Mouse (Mus musculus): ENCODE measurements around the gene Grik3. TPM values are rescaled to one million over a fixed set of nuclear protein-coding genes. Genes with fewer than 3 reads are reported as not detected.

Gene Grik3
- polyA plus RNA-seq, 1 experiment, result 10.3 TPM

DNA sequence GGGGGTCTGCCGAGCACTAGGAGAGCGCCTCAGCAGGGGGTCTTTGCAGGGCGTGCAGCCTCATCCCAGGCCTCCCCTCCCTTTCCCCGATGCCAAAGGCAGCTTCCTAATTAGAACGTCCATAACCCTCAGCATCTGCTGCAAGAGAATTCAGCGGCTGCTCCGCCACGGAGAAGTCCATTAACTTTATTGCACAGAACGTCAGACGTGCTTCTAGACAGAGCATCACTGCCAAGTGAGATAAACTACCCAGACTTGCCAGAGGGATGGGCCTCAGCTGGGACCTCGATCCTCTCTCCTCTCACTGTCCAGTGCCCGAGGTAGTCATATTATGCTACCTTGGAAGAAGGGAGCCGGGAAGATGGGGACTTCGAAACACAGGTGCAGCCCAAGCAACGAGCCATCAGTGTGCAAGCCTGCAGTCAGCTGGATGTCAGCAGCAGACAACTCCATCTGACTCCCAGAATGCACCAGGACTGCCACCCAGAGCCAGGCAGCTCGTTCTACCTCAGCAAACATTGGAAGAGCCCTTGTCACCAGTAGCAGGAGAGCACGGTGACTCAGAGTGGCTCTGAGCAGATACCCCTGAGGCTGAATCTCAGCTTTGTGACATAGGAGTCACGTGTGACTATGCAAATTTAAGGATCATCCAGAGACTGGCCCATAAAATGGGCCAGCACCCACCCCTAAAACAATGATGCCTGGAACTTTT is 228.1 kb downstream of the Grik3 start:
- no peak overlapping the region for H3K4me3 ChIP-seq (ENCODE audit: low read depth, low read length)
- H3K36me3 ChIP-seq (ENCODE audit: control insufficient read depth, insufficient read depth, low read length, poor library complexity, severe bottlenecking), result no peaks in the 10 kb centered on the region
- H3K4me1 ChIP-seq (ENCODE audit: control insufficient read depth, insufficient read depth, low read length), result peaks cover 7% of the 10 kb centered on the region
- no peak overlapping the region for H3K9ac ChIP-seq (ENCODE audit: low read depth, poor library complexity, severe bottlenecking)
- no peaks in the 10 kb centered on the region for H3K27me3 ChIP-seq (ENCODE audit: control insufficient read depth, insufficient read depth, low read length, poor library complexity, severe bottlenecking)
- H3K9me3 ChIP-seq (replicated peaks; ENCODE audit: control insufficient read depth, insufficient read depth, low read length, poor library complexity, severe bottlenecking), result no peaks in the 10 kb centered on the region
- no peak overlapping the region for H3K27ac ChIP-seq (ENCODE audit: insufficient read depth, low read length)
- TF ChIP-seq POLR2A (IDR thresholded peaks at IDR 0.05; ENCODE audit: insufficient read depth, low read length), result no peak
- TF ChIP-seq CTCF (IDR thresholded peaks at IDR 0.05; ENCODE audit: low read depth, low read length), result no peak
- no peak for TF ChIP-seq EP300 (IDR thresholded peaks at IDR 0.05; ENCODE audit: insufficient read depth, low read depth, low read length)

DNA sequence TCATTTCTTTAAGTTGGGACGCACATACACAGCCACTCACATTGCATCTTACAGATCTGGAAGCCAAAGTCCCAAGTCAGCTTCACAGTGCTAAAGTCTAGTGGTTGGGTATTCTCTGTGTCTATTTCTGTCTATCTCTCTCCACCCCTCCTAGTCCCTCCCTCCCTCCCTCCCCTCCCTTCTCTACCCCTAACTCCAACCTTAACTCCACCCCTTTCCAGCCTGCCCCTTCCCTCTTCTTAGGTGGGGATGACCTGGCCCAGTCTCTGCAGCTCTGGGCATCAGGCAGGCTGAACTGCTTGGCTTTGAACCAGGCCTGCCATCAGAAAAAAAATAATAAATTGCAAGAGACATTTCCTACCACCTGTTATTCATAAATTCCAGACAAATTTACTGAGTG is 235.7 kb downstream of the Grik3 start:
- Histone ChIP-seq H3K9ac (ENCODE audit: low read depth, poor library complexity, severe bottlenecking) (no peak overlapping the region), H3K4me1 (ENCODE audit: control insufficient read depth, insufficient read depth, low read length) (peaks cover 10% of the 10 kb centered on the region)
- no peak for TF ChIP-seq EP300 (IDR thresholded peaks at IDR 0.05; ENCODE audit: insufficient read depth, low read depth, low read length)
- no peak for TF ChIP-seq POLR2A (IDR thresholded peaks at IDR 0.05; ENCODE audit: insufficient read depth, low read length)
- TF ChIP-seq CTCF (IDR thresholded peaks at IDR 0.05; ENCODE audit: low read depth, low read length), result no peak

DNA sequence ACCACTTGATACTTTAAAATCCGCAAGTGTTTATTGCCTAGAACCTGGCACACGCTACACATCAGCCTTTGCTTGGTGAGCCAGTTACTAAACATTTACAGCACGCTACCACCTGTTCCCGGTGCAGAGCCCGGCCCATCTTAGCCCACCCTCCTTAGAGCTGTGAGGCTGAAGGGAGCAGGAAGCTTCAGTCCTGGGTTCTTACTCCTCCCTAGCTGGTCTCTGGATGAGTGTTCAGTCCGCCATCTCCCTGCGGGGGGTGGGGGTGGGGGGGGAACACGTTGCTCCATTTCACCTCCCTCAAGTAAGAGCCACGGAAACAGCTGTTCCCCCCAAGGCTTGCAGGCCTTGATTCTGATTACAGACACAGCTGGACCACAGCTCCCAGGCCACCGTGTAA is 236.5 kb downstream of the Grik3 start:
- H3K9ac ChIP-seq (ENCODE audit: low read depth, poor library complexity, severe bottlenecking), result no peak overlapping the region
- H3K27ac ChIP-seq (ENCODE audit: insufficient read depth, low read length), result no peak overlapping the region
- no peaks in the 10 kb centered on the region for H3K9me3 ChIP-seq (replicated peaks; ENCODE audit: control insufficient read depth, insufficient read depth, low read length, poor library complexity, severe bottlenecking)
- H3K27me3 ChIP-seq (ENCODE audit: control insufficient read depth, insufficient read depth, low read length, poor library complexity, severe bottlenecking), result no peaks in the 10 kb centered on the region
- no peaks in the 10 kb centered on the region for H3K36me3 ChIP-seq (ENCODE audit: control insufficient read depth, insufficient read depth, low read length, poor library complexity, severe bottlenecking)
- no peak for TF ChIP-seq POLR2A (IDR thresholded peaks at IDR 0.05; ENCODE audit: insufficient read depth, low read length)
- no peak for TF ChIP-seq CTCF (IDR thresholded peaks at IDR 0.05; ENCODE audit: low read depth, low read length)
- no peak for TF ChIP-seq EP300 (IDR thresholded peaks at IDR 0.05; ENCODE audit: insufficient read depth, low read depth, low read length)
- no peak overlapping the region for H3K4me3 ChIP-seq (ENCODE audit: low read depth, low read length)
- peaks cover 10% of the 10 kb centered on the region for H3K4me1 ChIP-seq (ENCODE audit: control insufficient read depth, insufficient read depth, low read length)

More for the DNA sequence above, 235.7 kb downstream of the Grik3 start:
- Histone ChIP-seq H3K4me3 (ENCODE audit: low read depth, low read length) (no peak overlapping the region), H3K27ac (ENCODE audit: insufficient read depth, low read length) (no peak overlapping the region), H3K27me3 (ENCODE audit: control insufficient read depth, insufficient read depth, low read length, poor library complexity, severe bottlenecking) (no peaks in the 10 kb centered on the region), H3K36me3 (ENCODE audit: control insufficient read depth, insufficient read depth, low read length, poor library complexity, severe bottlenecking) (no peaks in the 10 kb centered on the region), H3K9me3 (replicated peaks; ENCODE audit: control insufficient read depth, insufficient read depth, low read length, poor library complexity, severe bottlenecking) (no peaks in the 10 kb centered on the region)

DNA sequence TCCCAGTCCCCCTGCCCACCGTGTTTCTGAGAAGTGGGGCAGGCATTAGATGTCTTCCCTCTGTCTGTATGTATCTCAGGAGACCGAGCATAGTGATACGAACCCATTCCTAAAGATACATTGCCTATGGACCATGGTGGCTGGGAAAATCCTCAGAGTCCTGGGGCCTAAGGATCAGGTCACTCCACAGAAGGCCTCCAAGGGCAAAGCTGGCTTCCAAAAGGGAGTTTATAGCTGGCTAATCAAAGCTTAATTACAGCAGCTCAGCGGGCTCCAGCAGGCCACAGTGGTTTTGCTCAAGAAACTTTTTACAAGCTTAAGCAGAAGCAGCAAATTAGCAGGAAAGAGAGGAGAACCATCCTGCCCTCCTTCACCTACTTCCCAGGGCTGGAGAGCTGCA is 237.1 kb downstream of the Grik3 start:
- no peaks in the 10 kb centered on the region for H3K27me3 ChIP-seq (ENCODE audit: control insufficient read depth, insufficient read depth, low read length, poor library complexity, severe bottlenecking)
- no peak overlapping the region for H3K27ac ChIP-seq (ENCODE audit: insufficient read depth, low read length)
- no peaks in the 10 kb centered on the region for H3K36me3 ChIP-seq (ENCODE audit: control insufficient read depth, insufficient read depth, low read length, poor library complexity, severe bottlenecking)
- no peaks in the 10 kb centered on the region for H3K9me3 ChIP-seq (replicated peaks; ENCODE audit: control insufficient read depth, insufficient read depth, low read length, poor library complexity, severe bottlenecking)
- TF ChIP-seq CTCF (IDR thresholded peaks at IDR 0.05; ENCODE audit: low read depth, low read length), result no peak
- no peak for TF ChIP-seq POLR2A (IDR thresholded peaks at IDR 0.05; ENCODE audit: insufficient read depth, low read length)
- TF ChIP-seq EP300 (IDR thresholded peaks at IDR 0.05; ENCODE audit: insufficient read depth, low read depth, low read length), result no peak
- H3K4me1 ChIP-seq (ENCODE audit: control insufficient read depth, insufficient read depth, low read length), result peaks cover 10% of the 10 kb centered on the region
- peak overlapping the region; percentile 21 for H3K4me3 ChIP-seq (ENCODE audit: low read depth, low read length)
- no peak overlapping the region for H3K9ac ChIP-seq (ENCODE audit: low read depth, poor library complexity, severe bottlenecking)

DNA sequence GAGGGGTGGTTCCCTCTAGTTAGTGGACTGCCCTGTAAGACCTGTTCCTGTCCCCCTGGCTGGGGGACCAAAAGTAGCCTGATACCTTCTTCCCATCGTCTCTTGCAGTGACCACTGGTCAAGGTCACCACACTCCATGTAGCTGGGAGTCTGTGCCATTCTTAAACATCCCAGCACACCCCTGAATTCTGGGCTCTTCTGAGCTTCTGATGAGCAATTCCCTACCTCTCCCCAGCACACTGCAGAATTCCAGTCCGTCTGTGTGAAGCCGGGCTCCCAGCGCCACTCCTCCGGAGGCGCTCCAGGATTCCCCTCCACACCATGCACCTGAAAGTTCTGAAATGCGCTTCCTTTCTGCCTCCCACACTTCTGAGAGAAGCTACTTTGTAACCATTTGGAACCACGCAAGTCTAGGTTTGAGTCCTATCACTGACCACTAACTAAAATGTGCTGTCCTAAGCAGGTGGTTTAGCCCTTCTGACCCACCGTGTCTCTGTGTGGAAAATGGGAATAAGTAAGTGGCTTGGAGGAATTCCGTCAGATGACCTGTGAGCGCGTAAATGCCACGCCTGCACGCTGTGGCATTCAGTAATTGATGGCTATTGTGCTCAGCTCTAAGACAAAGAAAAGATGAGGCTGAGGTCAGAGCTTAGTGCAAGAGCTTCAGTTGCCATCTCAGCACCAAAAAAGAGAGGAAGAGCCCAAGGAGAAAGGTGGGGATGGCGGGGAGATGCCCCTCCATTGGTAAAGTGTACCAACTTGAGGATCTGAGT is 237.8 kb downstream of the Grik3 start:
- TF ChIP-seq CTCF (IDR thresholded peaks at IDR 0.05; ENCODE audit: low read depth, low read length) (no peak), EP300 (IDR thresholded peaks at IDR 0.05; ENCODE audit: insufficient read depth, low read depth, low read length) (peak; percentile 63; the same call in 1 of the 2 replicates), POLR2A (IDR thresholded peaks at IDR 0.05; ENCODE audit: insufficient read depth, low read length) (no peak)
- Histone ChIP-seq H3K4me3 (ENCODE audit: low read depth, low read length) (peak overlapping the region; percentile 32), H3K27ac (ENCODE audit: insufficient read depth, low read length) (peak overlapping the region; percentile 74), H3K4me1 (ENCODE audit: control insufficient read depth, insufficient read depth, low read length) (peaks cover 10% of the 10 kb centered on the region), H3K9ac (ENCODE audit: low read depth, poor library complexity, severe bottlenecking) (no peak overlapping the region), H3K36me3 (ENCODE audit: control insufficient read depth, insufficient read depth, low read length, poor library complexity, severe bottlenecking) (no peaks in the 10 kb centered on the region), H3K27me3 (ENCODE audit: control insufficient read depth, insufficient read depth, low read length, poor library complexity, severe bottlenecking) (no peaks in the 10 kb centered on the region), H3K9me3 (replicated peaks; ENCODE audit: control insufficient read depth, insufficient read depth, low read length, poor library complexity, severe bottlenecking) (no peaks in the 10 kb centered on the region)

Measured in ES-Bruce4 (cell line).